Mouse (Mus musculus): ENCODE data around the gene 2700097O09Rik.
"Not testable (repeated sequence)": the region's sequence is repeated elsewhere in the genome, so short reads cannot be mapped to it uniquely, and the experiment has no call there.

The 2700097O09Rik gene

GRCm38 (mm10) chr12:55079726-55080600 is at the start of gene 2700097O09Rik, which contains the start of gene Srp54a:
Gene 2700097O09Rik (minus strand): TSS chr12:55080110.
Gene Srp54a (plus strand): TSS chr12:55080262.
- DNase-seq (ENCODE audit: low spot score) = peak; percentile 98

- not testable (repeated sequence) for DNase-seq (ENCODE audit: low spot score)
Measured at GRCm38 (mm10) chr12:55124731-55125130, 44.8 kb upstream of the 2700097O09Rik start.

DNA sequence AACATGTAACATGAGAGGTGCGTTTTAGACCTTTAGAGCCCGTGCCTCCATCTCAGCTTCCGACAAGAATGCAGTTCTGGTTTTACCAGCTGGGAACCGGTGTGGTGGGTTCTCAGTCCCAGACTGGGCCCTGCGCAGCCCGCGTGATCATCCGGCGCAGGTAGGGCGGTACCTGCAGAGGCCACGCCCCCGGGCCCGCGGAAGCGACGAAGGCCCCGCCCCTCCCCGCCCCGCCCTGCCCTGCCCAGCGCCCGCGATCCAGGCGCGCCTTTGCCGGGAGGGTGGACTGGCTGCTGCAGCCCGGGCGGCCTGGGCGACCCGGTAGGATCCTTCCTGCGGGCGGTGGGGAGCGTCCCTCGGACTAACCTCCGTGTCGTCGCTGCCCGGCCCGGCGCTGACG is 44.3 kb upstream of the 2700097O09Rik start, which contains the start of gene Fam177a:
TSS of gene Fam177a (plus strand) at position 228 of the 400 bp plus-strand sequence.
- DNase-seq (ENCODE audit: low spot score) = not testable (repeated sequence)

- not testable (repeated sequence) for DNase-seq (ENCODE audit: low spot score)
Measured at GRCm38 (mm10) chr12:55112616-55113015, 32.7 kb upstream of the 2700097O09Rik start.

GRCm38 (mm10) chr12:55092127-55092526 is 12.2 kb upstream of the 2700097O09Rik start:
- DNase-seq (ENCODE audit: low spot score) = not testable (repeated sequence)

GRCm38 (mm10) chr12:55080601-55080942 is 662 bp upstream of the 2700097O09Rik start:
- DNase-seq (ENCODE audit: low spot score) = not testable (repeated sequence)

DNA sequence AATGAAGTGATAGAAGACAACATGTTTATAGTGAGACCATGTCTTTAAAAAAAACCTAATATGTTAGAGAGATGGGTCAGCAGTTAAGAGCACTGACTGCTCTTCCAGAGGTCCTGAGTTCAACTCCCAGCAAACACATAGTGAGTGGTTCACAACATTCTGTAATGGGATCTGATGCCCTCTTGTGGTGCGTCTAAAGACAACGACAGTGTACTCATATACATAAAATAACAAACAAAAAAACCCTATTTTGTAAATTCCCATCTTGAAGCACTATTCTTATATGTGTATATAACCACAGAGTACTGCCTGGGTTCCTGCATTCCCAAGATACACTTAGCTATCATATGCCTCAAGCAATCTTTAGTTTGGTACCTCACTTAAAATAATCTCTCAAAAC is 1.2 kb downstream of the 2700097O09Rik start:
- peak; percentile 14 for DNase-seq (ENCODE audit: low spot score)

- DNase-seq (ENCODE audit: low spot score) = peak; percentile 7
Measured at GRCm38 (mm10) chr12:55075296-55075695, 4.6 kb downstream of the 2700097O09Rik start.

- no peak for DNase-seq (ENCODE audit: low spot score)
Measured at GRCm38 (mm10) chr12:55073686-55074085, 6.2 kb downstream of the 2700097O09Rik start.

DNA sequence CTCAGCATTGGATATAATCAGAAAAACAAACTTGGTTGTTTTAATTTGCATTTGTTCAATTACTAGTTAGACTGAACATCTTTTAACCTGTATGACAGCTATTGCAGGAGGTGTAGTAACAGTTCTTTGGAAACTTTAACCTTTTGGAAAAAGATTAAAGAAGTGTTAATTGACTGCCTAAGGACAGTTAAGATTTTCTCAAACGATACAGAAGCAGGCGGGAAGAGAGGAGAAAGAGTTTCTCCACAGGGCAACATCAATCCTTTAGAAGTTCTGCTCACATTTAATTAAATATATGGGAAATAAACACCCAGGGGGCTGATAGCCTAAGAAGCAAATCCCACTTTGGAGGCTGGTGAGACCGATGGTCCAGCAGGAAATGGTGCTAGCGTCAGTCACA is 7.4 kb downstream of the 2700097O09Rik start:
- DNase-seq (ENCODE audit: low spot score) = peak; percentile 21

GRCm38 (mm10) chr12:55062141-55062540 is 17.8 kb downstream of the 2700097O09Rik start:
- DNase-seq (ENCODE audit: low spot score) = no peak

DNA sequence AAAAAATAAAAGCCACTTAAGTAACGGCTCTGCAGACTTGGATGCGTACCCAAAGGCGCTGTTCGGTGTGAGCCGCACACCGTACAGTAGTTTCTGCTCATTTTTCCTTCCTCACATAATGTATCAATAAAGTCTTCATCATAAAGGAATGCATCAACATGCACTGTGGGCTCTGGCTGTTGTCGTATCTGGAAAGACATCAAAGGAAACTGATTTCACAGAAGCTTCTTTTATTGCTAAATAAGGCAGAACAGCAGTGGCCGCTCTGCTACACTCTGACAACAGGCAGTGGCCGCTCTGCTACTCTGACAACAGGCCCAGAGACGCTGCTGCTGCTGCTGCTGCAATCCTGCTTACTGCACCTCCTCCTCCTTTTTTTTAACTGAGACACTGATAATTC is 18.9 kb downstream of the 2700097O09Rik start:
- DNase-seq (ENCODE audit: low spot score) = peak; percentile 26

GRCm38 (mm10) chr12:55060212-55060898 is 19.6 kb downstream of the 2700097O09Rik start:
- no peak for DNase-seq (ENCODE audit: low spot score)

- no peak for DNase-seq (ENCODE audit: low spot score)
Measured at GRCm38 (mm10) chr12:55059812-55060211, 20.1 kb downstream of the 2700097O09Rik start.

DNA sequence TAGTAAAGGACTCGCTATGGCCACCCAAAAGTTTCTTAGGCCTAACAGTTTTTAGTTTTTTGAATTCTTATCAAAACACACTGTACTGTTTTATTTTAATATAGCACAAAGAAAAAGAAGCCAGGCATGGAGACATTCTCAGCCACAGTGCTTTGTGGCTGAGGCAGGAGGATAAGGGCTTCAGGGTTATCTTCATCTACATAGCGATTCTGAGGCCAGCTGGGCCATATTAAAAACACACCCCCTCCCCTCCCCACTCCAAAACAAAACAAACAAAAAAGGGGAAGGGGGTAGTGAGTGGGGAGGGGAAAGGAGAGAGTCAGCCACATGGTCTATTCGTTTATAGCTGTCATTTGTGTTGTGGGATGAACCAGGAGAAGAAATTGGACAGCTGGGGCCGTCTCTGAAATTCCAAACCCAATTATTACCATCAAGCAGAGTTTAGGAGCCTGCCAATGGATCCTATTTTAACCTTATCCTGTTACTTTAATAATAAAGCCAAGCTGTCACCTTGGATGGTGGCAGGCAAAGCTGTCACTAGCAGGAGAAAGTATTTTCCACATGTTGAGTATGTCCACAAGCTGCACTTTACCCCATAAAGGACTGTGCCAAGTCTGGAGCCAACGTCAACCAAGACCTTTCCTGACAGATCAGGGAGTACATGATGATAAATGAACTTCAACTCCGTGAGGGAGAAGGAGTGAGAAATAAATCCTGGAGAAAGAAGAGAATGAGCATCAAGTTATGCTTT is 20.9 kb downstream of the 2700097O09Rik start:
- no peak for DNase-seq (ENCODE audit: low spot score)

- DNase-seq (ENCODE audit: low spot score) = no peak
Measured at GRCm38 (mm10) chr12:55056703-55057102, 23.2 kb downstream of the 2700097O09Rik start.

DNA sequence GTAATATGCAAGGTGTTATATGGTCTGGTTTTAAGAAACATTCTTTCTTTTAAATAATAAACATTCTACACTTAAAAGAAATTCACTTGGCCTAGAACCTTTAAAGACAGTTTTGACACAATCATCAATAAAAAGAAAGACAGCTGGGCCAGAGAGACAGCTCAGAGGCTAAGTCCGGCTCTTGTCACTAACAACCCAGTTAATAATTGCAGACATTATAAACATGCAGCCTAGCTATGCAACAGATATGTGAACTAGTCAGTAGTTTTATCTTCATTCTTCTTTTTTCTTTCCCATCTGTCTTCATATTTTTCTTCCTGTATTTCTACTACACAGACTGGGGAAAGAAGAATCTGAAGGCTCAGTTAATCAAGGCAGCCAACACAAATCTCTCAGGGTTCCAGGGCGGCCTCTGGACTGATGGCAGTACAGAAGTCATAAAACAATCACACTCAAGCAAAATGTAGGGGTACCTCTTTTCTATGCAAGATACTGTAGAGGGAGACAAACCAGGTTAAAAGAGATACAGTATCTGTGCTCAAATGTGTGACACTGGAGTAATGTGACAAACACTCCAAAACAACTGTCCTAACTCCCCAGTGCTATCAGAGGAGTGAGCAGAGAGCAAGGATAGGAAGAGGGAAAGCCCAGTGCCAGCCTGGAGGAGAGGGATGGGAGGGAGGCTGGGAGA is 25.2 kb downstream of the 2700097O09Rik start:
- no peak for DNase-seq (ENCODE audit: low spot score)

DNA sequence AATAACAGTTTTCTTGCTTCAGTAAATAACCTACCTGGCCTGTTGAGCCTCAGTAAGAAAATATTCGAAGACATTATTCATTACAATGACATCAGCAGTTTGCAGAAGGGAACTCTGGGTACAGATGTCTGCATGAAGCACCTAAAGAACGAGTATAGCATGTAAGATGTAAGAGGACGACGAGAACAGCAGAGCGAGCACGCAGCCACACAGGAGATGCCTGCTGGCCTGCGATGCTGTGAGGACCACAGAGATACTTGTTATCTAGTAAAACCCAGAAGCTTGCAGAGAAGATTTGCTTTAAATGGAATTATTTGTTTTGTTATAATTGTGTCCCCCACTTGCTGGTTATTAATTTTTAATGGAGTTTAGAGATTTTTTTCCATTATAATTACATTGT is 26.6 kb downstream of the 2700097O09Rik start:
- no peak for DNase-seq (ENCODE audit: low spot score)

GRCm38 (mm10) chr12:55051210-55052173 is 28.4 kb downstream of the 2700097O09Rik start:
- no peak for DNase-seq (ENCODE audit: low spot score)

DNA sequence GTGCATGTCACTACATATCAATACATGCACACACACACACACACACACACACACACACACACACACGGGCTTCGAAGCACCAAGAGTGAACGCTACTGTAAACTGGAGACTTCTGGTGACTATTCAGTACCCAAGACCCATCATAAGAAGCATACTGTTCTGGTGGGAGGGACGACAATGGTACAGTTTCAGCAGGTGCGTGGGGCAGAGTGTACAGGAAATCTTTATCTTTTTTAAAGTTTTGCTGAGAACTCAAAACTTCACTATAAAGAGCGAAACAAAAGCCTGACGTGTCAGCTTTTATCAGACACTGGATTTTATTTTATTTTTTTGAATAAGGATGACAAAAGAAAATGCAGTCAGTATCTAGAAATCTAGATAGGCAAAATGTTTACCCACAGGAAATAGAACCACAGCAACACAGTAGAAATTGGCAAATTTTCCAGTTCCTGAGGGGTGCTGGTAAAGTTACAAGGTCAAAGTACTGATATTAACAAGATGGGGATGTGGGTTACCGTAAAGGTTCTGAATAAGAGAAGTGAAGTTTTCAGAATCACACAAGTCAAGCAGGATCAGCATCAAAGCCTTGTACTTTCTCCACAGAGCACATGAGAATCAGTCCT is 30.1 kb downstream of the 2700097O09Rik start:
- DNase-seq (ENCODE audit: low spot score) = no peak

All from testis, postnatal 10 days (tissue).